Mouse (Mus musculus) right cerebral cortex, postnatal 36 days (tissue): ENCODE data around the gene Gja3.
"Not testable (repeated sequence)": the region's sequence is repeated elsewhere in the genome, so short reads cannot be mapped to it uniquely, and the experiment has no call there.

Experiments
- DNase-seq, 2 experiments: peaks; one replicate each; pipeline ENCODE4 v3.0.0; 2022; ENCODE audit warnings: low spot score in 2 of 2, mixed read lengths in 1 of 2

Gja3 gene

GRCm38 (mm10) chr14:57057563-57058321 lies at the start of gene Gja3:
Gene Gja3, minus strand, starts transcription at chr14:57058100.
- peak in 1 of 2 experiments; percentile 16 for DNase-seq

- no peak for DNase-seq
Observed at GRCm38 (mm10) chr14:57107091-57107490, 49.2 kb upstream of the Gja3 start.

GRCm38 (mm10) chr14:57105721-57106120 lies 47.8 kb upstream of the Gja3 start:
- no peak for DNase-seq

GRCm38 (mm10) chr14:57105111-57105510 lies 47.2 kb upstream of the Gja3 start:
- DNase-seq: no peak

- no peak for DNase-seq
Observed at GRCm38 (mm10) chr14:57104106-57105023, 46.5 kb upstream of the Gja3 start, which contains the start of gene Gjb2. Gene Gjb2, minus strand, starts transcription at chr14:57104702.

- DNase-seq: no peak
Observed at GRCm38 (mm10) chr14:57103711-57104105, 45.8 kb upstream of the Gja3 start.

GRCm38 (mm10) chr14:57103121-57103520 lies 45.2 kb upstream of the Gja3 start:
- DNase-seq: no peak

- no peak for DNase-seq
Observed at GRCm38 (mm10) chr14:57101623-57102022, 43.7 kb upstream of the Gja3 start.

- DNase-seq: no peak
Observed at GRCm38 (mm10) chr14:57095855-57096254, 38.0 kb upstream of the Gja3 start.

GRCm38 (mm10) chr14:57093029-57093428 lies 35.1 kb upstream of the Gja3 start:
- DNase-seq: peak; percentile 25 to 37

- DNase-seq: no peak
Observed at GRCm38 (mm10) chr14:57090001-57090400, 32.1 kb upstream of the Gja3 start.

- DNase-seq: no peak
Observed at GRCm38 (mm10) chr14:57089107-57089506, 31.2 kb upstream of the Gja3 start.

- no peak for DNase-seq
Observed at GRCm38 (mm10) chr14:57084180-57084668, 26.3 kb upstream of the Gja3 start.

GRCm38 (mm10) chr14:57082863-57083262 lies 25.0 kb upstream of the Gja3 start:
- DNase-seq: no peak

GRCm38 (mm10) chr14:57075537-57075936 lies 17.6 kb upstream of the Gja3 start:
- DNase-seq: no peak

- not testable (repeated sequence) for DNase-seq
Observed at GRCm38 (mm10) chr14:57069906-57070305, 12.0 kb upstream of the Gja3 start.

- no peak for DNase-seq
Observed at GRCm38 (mm10) chr14:57066053-57066452, 8.2 kb upstream of the Gja3 start.

GRCm38 (mm10) chr14:57060052-57060451 lies 2.2 kb upstream of the Gja3 start:
- DNase-seq: peak; percentile 29 to 55

- no peak for DNase-seq
Observed at GRCm38 (mm10) chr14:57057204-57057562, 717 bp downstream of the Gja3 start.

- DNase-seq: no peak
Observed at GRCm38 (mm10) chr14:57052713-57053112, 5.2 kb downstream of the Gja3 start.

GRCm38 (mm10) chr14:57043863-57044262 lies 14.0 kb downstream of the Gja3 start:
- DNase-seq: no peak

- DNase-seq: no peak
Observed at GRCm38 (mm10) chr14:57041439-57041838, 16.5 kb downstream of the Gja3 start.
